Mouse (Mus musculus): ENCODE measurements around the gene Rasl12. TPM values are rescaled to one million over a fixed set of nuclear protein-coding genes. Genes with fewer than 3 reads are reported as not detected.

The Rasl12 gene
- polyA plus RNA-seq, 1 experiment from 2014 or later: 84.4 TPM

DNA sequence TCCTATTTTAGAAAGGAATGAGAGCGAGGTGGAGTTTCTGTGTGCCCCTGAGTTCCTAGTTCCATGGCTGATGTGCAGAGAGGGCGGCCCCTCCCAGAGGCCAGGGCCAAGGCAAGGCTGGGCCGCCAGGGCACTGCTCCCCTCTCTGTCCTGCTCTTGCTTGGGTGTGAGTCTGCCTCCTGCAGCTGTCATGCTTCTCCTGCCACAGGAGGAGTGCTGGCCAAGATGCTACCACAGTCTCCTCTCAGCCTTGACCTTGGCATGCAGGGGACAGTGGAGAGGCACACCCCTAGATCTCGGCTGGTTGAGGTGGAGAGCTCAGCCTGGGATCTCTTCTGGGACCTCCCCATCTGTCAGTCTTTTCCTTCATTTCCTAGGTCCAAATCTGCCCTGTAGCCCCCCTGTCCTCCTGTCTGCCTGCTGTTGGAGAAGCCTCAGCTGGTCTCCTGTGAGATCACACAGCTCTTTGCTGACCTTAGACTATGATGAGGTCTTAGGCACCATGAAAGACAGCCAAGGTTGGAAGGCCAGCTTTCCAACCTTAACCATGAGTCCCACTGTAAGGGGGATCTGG, 17.2 kb upstream of the Rasl12 start:
- TF ChIP-seq CTCF (IDR thresholded peaks at IDR 0.05) (peak; percentile 31), EP300 (IDR thresholded peaks at IDR 0.05) (no peak)
- H3K9me3 ChIP-seq (ENCODE audit: low read length): no peaks in the 10 kb centered on the region
- ATAC-seq: peak; percentile 75
- 50% methylated on average over 4 of the region's 4 CpGs for WGBS
- H3K4me3 ChIP-seq (ENCODE audit: low read depth, low read length): no peak overlapping the region
- H3K36me3 ChIP-seq (ENCODE audit: insufficient read depth, low read length): no peaks in the 10 kb centered on the region
- H3K4me1 ChIP-seq (ENCODE audit: insufficient read depth, low read depth, low read length): peaks cover 3% of the 10 kb centered on the region; the same call in 1 of the 2 replicates
- DNase-seq (ENCODE audit: low spot score): peak; percentile 81
- H3K4me2 ChIP-seq (replicated peaks; ENCODE audit: low read depth, low read length): no peak overlapping the region
- H3K27ac ChIP-seq (ENCODE audit: low read length): peak overlapping the region; percentile 87
- H3K27me3 ChIP-seq (replicated peaks; ENCODE audit: insufficient read depth, low read length): no peaks in the 10 kb centered on the region
- H3K9ac ChIP-seq (replicated peaks; ENCODE audit: low read depth): no peak overlapping the region

DNA sequence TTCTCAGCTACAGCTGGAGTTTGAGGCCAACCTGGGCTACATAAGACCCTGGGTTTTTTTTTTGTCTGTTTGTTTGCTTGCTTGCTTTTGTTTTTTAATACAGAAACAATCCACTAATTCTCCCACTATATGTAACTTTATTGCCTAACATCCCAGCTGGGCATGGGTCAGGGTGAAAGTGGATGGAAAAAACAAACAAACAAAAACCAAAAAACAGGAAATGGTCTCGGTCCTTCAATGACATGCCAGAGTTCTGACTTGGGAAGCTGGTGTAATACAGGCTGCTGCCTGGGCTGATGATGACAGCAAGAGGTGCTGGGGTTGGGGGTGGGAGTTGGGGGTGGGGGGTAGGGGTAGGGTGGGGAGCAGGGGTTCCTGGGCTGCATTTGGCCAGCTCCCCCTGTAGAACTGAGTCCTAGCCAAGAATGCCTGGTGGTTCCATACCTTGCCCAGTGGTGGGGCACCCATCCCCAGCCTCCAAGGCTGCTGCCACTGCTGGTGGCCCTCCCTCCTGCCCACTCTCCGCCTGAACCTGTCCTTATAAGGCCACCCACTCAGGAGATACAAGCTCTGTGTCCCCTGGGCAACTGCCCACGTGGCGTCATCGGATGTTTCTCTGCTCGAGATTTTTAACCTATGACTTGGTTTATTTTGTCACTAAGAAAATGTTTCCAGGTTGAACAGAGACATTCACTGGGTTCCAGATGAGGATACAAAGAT, 16.1 kb upstream of the Rasl12 start:
- H3K9me3 ChIP-seq (ENCODE audit: low read length): no peaks in the 10 kb centered on the region
- H3K27me3 ChIP-seq (replicated peaks; ENCODE audit: insufficient read depth, low read length): no peaks in the 10 kb centered on the region
- H3K9ac ChIP-seq (replicated peaks; ENCODE audit: low read depth): no peak overlapping the region
- H3K4me1 ChIP-seq (ENCODE audit: insufficient read depth, low read depth, low read length): peaks cover 3% of the 10 kb centered on the region; the same call in 1 of the 2 replicates
- ATAC-seq (peak; percentile 7; the same call in 1 of the 2 replicates), DNase-seq (ENCODE audit: low spot score) (peak; percentile 70)
- no peaks in the 10 kb centered on the region for H3K36me3 ChIP-seq (ENCODE audit: insufficient read depth, low read length)
- 45% methylated on average over 6 of the region's 6 CpGs for WGBS
- H3K4me3 ChIP-seq (ENCODE audit: low read depth, low read length): no peak overlapping the region
- TF ChIP-seq CTCF (IDR thresholded peaks at IDR 0.05) (no peak), EP300 (IDR thresholded peaks at IDR 0.05) (peak; percentile 45; the same call in 1 of the 2 replicates)
- H3K27ac ChIP-seq (ENCODE audit: low read length): peak overlapping the region; percentile 87
- no peak overlapping the region for H3K4me2 ChIP-seq (replicated peaks; ENCODE audit: low read depth, low read length)

DNA sequence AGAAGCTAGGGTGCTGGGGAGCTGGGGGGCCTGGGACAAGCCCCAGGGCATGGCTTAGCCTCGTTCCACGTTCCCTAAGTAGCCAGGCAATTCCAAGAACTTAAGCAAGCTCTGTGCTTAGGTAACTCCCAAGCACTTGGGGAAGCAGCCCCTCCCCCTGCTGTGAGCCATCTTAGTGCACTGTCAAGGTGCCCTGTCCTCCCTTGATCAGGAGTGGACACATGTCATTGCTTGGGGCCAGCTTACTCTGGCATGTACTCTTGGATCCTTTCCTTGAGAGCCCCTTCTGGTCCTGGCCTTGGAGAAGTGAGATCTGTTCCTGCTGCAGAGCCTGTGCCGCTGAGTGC, 15.6 kb upstream of the Rasl12 start:
- TF ChIP-seq EP300 (IDR thresholded peaks at IDR 0.05) (no peak), CTCF (IDR thresholded peaks at IDR 0.05) (no peak)

DNA sequence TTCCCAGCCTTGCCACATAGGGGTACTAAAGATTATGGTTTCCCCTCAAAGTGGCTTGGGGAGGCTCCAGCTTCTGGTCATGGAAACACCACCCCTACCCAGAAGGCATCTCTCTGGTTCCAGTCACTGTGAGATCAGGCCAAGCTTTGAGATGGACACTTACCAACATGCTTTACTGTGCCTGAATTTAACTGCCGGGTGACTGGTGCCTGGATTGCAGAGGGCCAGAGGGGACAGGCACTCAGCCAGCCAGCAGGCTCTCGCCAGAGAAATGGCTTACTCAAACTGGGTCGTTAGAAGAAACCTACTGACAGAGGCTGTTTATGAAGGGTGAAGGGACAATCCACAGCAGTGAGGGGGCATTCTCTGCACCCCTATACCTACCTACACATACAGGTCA, 14.0 kb upstream of the Rasl12 start:
- Histone ChIP-seq H3K9ac (replicated peaks; ENCODE audit: low read depth) (no peak overlapping the region), H3K4me2 (replicated peaks; ENCODE audit: low read depth, low read length) (no peak overlapping the region), H3K27ac (ENCODE audit: low read length) (peak overlapping the region; percentile 87), H3K4me3 (ENCODE audit: low read depth, low read length) (no peak overlapping the region), H3K27me3 (replicated peaks; ENCODE audit: insufficient read depth, low read length) (no peaks in the 10 kb centered on the region), H3K9me3 (ENCODE audit: low read length) (no peaks in the 10 kb centered on the region), H3K4me1 (ENCODE audit: insufficient read depth, low read depth, low read length) (peaks cover 3% of the 10 kb centered on the region; the same call in 1 of the 2 replicates), H3K36me3 (ENCODE audit: insufficient read depth, low read length) (no peaks in the 10 kb centered on the region)
- TF ChIP-seq EP300 (IDR thresholded peaks at IDR 0.05) (no peak), CTCF (IDR thresholded peaks at IDR 0.05) (no peak)
- DNase-seq (ENCODE audit: low spot score) (peak; percentile 45), ATAC-seq (no peak)
- WGBS: 36% methylated on average over 3 of the region's 3 CpGs

More for the DNA sequence above, 15.6 kb upstream of the Rasl12 start:
- WGBS: 20% methylated on average over 3 of the region's 3 CpGs
- H3K27ac ChIP-seq (ENCODE audit: low read length): peak overlapping the region; percentile 87
- no peak overlapping the region for H3K4me2 ChIP-seq (replicated peaks; ENCODE audit: low read depth, low read length)
- no peaks in the 10 kb centered on the region for H3K36me3 ChIP-seq (ENCODE audit: insufficient read depth, low read length)
- peak; percentile 48 for DNase-seq (ENCODE audit: low spot score)
- H3K4me1 ChIP-seq (ENCODE audit: insufficient read depth, low read depth, low read length): peaks cover 3% of the 10 kb centered on the region; the same call in 1 of the 2 replicates
- no peak overlapping the region for H3K9ac ChIP-seq (replicated peaks; ENCODE audit: low read depth)
- ATAC-seq: no peak
- no peaks in the 10 kb centered on the region for H3K27me3 ChIP-seq (replicated peaks; ENCODE audit: insufficient read depth, low read length)
- no peak overlapping the region for H3K4me3 ChIP-seq (ENCODE audit: low read depth, low read length)
- H3K9me3 ChIP-seq (ENCODE audit: low read length): no peaks in the 10 kb centered on the region

DNA sequence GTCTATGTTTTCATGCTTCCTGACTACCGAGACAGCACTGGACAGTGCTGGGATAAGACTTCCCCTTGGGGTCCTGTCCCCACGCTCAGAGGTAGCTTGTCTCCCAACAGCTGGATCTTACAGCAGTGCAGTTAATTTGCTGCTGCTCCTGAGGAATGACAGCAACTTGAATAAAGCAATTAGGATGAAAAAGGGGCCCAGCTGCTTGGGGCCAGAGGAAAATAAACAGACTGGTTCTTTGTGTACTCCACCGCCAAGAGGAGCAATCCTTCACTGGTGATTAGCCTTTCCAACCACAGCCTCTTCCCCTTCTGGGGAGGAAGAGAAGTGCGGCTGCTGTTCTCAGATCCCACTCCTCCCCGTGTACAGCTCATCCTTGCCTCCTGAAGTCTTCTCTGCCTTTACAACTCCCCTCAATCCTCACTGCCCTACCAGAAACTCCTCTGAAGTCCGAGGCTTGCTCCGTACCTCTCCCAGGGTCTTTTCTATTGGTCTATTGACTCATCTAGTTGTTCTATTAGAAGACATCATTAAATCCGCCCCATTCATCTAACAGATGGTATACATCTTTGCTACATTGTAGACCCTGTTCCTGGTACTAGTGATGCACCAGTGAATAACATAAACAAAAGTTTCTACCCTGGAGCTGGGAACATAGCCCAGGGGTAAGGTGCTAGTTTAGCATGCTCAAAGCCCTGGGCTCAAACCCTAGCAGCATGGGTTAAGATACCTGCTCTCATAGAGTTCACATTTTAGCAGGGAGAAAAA, 11.7 kb upstream of the Rasl12 start:
- H3K4me2 ChIP-seq (replicated peaks; ENCODE audit: low read depth, low read length): no peak overlapping the region
- peak; percentile 91 for DNase-seq (ENCODE audit: low spot score)

More for the DNA sequence above, 11.7 kb upstream of the Rasl12 start:
- Histone ChIP-seq H3K27me3 (replicated peaks; ENCODE audit: insufficient read depth, low read length) (peaks cover 11% of the 10 kb centered on the region), H3K4me3 (ENCODE audit: low read depth, low read length) (no peak overlapping the region), H3K9me3 (ENCODE audit: low read length) (no peaks in the 10 kb centered on the region), H3K36me3 (ENCODE audit: insufficient read depth, low read length) (no peaks in the 10 kb centered on the region), H3K9ac (replicated peaks; ENCODE audit: low read depth) (no peak overlapping the region), H3K27ac (ENCODE audit: low read length) (peak overlapping the region; percentile 81), H3K4me1 (ENCODE audit: insufficient read depth, low read depth, low read length) (peaks cover 3% of the 10 kb centered on the region; the same call in 1 of the 2 replicates)
- 20% methylated on average over 8 of the region's 8 CpGs for WGBS
- ATAC-seq: peak; percentile 77
- TF ChIP-seq CTCF (IDR thresholded peaks at IDR 0.05): peak; percentile 60
- peak; percentile 83 for TF ChIP-seq EP300 (IDR thresholded peaks at IDR 0.05)
